Mouse (Mus musculus) liver, embryonic 14 days (tissue): ENCODE results near the gene Olfr1480. TPM values are rescaled to one million over a fixed set of nuclear protein-coding genes. Genes with fewer than 3 reads are reported as not detected.

Experiments used
- polyA plus RNA-seq: library from polyadenylated mRNA; depleted of rRNA; stranded (reverse); fragments of >200 nt; gene quantifications from 2 replicates; pipeline ENCODE4 v1.2.3, GENCODE M21; 2012; rRNA removed

The Olfr1480 gene
- not detected in 2 replicates for polyA plus RNA-seq

DNA sequence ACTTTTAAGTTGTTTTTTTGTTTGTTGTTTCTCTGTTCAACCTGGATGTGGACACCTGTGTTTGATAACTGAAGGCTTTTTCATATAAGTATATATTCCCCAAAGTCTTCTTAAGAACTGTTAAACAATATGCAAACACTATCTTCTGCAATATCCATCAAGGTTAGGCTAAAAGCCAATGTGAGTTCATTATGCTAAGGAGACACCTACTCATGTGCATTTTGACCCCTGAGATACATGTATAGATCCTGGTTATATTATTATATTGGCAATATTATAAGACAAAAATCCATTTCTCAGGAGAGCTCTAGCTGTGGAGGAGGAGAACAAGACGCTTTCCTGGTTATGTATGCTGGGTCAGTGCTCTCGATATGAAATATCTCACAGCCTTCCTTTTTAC lies at the start of gene Olfr1480:
TSS of gene Olfr1480 (plus strand) at position 301 of the 400 bp plus-strand sequence.

DNA sequence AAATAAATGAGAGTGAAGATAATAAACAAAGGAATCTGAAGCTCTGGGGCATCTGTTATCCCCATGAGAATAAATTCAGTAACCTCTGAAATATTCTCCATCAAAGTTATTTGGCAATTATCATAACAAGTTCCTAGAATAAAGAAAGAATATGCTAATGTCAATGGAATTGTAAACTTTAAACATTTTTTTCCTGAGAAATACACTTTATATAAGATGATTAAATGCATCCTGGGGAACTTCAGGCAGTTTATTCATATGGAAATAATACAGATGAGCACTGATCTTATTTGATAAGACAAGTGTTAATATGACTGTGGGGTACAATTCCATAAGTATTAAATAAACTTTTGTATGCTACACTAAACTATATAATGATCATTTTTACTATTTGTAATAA lies 47.6 kb upstream of the Olfr1480 start, which contains the start of gene Olfr1475:
TSS of gene Olfr1475 (minus strand) at position 101 of the 400 bp plus-strand sequence.

DNA sequence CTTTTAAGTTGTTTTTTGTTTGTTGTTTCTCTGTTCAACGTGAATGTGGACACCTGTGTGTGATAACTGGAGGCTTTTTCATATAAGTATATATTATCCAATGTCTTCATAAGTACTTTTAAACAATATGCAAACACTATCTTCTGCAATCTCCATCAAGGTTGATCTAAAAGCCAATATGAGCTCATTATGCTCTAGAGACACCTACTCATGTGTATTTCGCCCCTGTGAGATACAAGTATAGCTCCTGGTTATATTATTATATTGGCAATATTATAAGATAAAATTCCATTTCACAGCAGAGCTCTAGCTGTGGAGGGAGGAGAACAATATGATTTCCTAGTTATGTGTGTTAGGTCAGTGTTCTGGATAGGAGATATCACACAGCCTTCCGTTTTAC lies 27.5 kb upstream of the Olfr1480 start, which contains the start of gene Olfr1477:
TSS of gene Olfr1477 (plus strand) at position 301 of the 400 bp plus-strand sequence.

Other genes starting within 250 kb of the Olfr1480 start
- not detected in 2 replicates for gene Olfr1465, start 212.4 kb upstream of the Olfr1480 start, polyA plus RNA-seq
- not detected in 2 replicates for gene Olfr1466, start 189.1 kb upstream of the Olfr1480 start, polyA plus RNA-seq
- not detected in 2 replicates for gene Olfr1467, start 165.7 kb upstream of the Olfr1480 start, polyA plus RNA-seq
- gene Olfr1469, start 120.1 kb upstream of the Olfr1480 start, polyA plus RNA-seq = not detected in 2 replicates
- gene Olfr1471, start 84.5 kb upstream of the Olfr1480 start, polyA plus RNA-seq = not detected in 2 replicates
- not detected in 2 replicates for gene Olfr1472, start 71.8 kb upstream of the Olfr1480 start, polyA plus RNA-seq
- not detected in 2 replicates for gene Olfr1474, start 58.3 kb upstream of the Olfr1480 start, polyA plus RNA-seq
- not detected in 2 replicates for gene Olfr1475, start 47.7 kb upstream of the Olfr1480 start, polyA plus RNA-seq
- not detected in 2 replicates for gene Olfr1477, start 27.4 kb upstream of the Olfr1480 start, polyA plus RNA-seq
- gene Olfr1484, start 55.6 kb downstream of the Olfr1480 start, polyA plus RNA-seq = not detected in 2 replicates
- not detected in 2 replicates for gene Olfr1487, start 89.5 kb downstream of the Olfr1480 start, polyA plus RNA-seq
- gene Olfr1489, start 103.7 kb downstream of the Olfr1480 start, polyA plus RNA-seq = not detected in 2 replicates
- gene Olfr1490, start 123.2 kb downstream of the Olfr1480 start, polyA plus RNA-seq = not detected in 2 replicates
- not detected in 2 replicates for gene Olfr1491, start 169.4 kb downstream of the Olfr1480 start, polyA plus RNA-seq
- gene Olfr1493-ps1, start 195.4 kb downstream of the Olfr1480 start, polyA plus RNA-seq = not detected in 2 replicates
- gene Olfr1494, start 211.8 kb downstream of the Olfr1480 start, polyA plus RNA-seq = not detected in 2 replicates
- not detected in 2 replicates for gene Olfr1495, start 236.7 kb downstream of the Olfr1480 start, polyA plus RNA-seq
- gene Olfr1496, start 250.0 kb downstream of the Olfr1480 start, polyA plus RNA-seq = not detected in 2 replicates